Mouse (Mus musculus): ENCODE measurements around the gene B230307C23Rik.
"Not testable (repeated sequence)": the region's sequence is repeated elsewhere in the genome, so short reads cannot be mapped to it uniquely, and the experiment has no call there.

Gene B230307C23Rik

DNA sequence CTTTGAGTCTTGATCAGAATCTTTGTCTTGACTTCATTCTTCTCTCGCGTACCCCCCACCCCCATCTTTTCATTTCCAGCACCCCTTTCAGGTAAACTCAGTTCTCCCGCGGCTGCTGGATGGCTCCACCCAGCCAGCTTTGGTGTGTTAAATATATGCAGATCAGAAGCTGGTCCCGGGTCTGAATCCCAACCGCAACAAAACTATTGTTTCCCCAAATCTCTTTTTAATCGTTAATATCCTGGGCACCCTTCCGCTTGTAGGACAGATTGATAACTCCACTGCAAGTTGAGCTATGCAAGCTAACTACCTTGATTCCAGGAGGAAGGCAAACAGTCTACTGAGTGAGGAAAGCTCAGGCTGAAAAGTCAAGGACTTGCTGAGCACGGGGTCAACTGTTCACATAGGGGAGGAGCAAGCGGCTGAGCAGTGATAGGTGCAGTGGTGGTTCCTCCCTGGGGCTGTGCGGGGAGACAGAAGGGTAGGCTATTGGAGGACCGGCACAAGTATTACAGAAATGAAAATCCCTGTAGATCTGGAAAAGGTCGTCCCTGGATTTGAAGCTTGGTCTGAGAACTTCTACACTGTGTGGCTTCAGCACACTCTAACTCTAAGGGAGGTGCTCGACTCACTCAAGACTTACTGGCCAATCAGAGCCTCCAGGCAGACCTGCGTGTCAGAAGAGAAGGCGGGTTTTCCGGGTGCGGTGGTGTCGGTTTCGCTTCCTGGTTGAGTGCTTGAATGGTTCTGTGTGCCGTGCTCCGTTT is at the start of gene B230307C23Rik:
B230307C23Rik (plus strand) TSS at position 700 of the 767 bp plus-strand sequence.
- peak; percentile 99 for ATAC-seq (ENCODE audit: insufficient number of reproducible peaks, low FRiP score, low TSS enrichment)

DNA sequence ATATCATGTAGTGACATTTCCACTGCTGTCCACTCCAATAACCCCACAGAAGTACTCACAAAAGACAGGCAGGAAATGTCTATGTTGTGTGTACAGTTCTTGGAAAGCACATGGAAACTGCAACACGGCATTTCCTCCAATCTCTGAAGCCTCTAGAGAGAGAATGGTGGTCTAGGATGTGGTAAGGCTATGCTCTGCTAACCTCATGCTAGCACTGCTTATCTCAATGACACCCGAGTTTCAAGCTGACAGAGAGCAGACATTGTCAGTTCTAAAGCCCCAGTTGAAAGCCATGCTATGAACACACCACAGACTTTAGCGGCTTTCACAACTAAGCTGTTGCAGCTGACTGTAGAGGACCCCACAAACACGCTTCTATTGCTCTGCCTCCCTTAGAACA is 48.3 kb upstream of the B230307C23Rik start:
- no peak for ATAC-seq (ENCODE audit: insufficient number of reproducible peaks, low FRiP score, low TSS enrichment)

DNA sequence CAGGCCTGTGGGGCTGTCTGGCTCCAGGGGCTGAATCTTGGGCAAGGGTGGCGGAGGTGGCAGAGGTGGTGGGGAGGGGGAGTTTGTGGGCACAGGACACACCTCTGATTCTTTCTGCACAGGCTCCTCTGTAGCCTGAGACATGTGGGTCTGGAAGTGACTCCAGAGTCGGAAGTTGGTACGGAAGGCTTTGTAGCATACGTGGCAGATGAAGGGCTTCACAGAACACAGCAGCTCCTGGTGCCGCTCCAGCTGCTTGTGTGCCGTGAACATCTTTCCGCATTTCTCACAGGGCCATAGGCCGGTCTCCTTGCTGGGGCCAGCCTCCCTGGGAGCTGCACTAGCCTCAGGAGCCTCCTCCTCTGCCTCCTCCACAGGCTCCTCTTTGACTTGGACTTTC is 47.1 kb upstream of the B230307C23Rik start:
- ATAC-seq (ENCODE audit: insufficient number of reproducible peaks, low FRiP score, low TSS enrichment), result no peak

DNA sequence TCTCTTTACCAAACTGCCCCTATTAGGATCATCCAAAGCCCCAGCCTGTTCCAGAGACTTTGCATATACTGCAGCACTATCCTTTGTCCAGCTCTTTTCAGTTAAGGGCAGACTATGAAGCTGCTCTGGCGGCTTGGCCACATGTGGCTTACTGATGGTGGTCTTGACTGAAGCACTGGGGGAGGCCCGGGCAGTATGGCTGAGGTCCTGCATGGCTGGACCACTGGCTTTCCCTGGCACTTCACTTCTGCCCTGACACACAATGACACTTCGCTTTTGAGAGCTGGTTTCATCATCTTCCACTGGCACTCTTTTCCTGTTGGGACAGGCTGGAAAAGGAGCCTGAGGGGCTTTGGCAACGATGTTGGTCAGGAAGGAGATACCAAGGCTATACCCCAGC is 44.7 kb upstream of the B230307C23Rik start:
- ATAC-seq (ENCODE audit: insufficient number of reproducible peaks, low FRiP score, low TSS enrichment), result no peak

DNA sequence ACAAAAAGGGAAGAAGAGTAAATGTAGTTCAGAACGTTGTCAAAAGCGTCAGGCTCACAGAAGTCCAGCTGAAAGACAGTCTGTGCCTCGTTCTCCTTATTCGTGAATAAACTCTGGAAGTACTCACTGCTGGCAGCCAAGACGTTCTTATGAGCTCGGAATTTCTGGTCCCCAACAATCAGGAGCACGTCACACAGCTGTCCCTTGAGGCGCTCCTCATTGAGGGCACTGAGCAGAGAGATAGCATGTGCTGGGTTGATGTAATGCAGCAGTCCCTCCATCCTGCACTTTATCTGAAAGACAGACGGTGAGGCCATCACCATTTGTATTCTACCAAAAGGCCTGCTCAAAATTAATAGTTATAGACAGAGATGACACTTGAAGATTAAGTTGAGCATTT is 44.3 kb upstream of the B230307C23Rik start:
- ATAC-seq (ENCODE audit: insufficient number of reproducible peaks, low FRiP score, low TSS enrichment), result no peak

DNA sequence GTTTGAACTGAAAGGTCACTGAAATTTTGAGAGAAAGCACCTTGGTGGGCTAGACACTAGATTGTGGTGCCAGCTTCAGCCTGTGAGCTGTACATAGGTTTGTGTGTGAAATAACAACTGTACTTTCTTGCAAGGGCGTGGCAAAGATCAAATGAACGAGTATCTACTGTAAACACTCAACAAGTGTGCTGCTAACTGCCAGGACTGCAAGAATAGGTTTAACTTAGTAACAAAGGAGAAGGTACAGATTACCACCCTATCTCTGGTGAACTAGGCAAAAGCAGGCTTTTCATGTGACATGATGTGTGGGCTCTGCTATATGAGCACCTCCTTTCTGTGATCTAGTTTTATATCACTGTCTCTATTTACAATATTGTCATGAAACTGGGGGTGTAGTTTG is 43.8 kb upstream of the B230307C23Rik start:
- ATAC-seq (ENCODE audit: insufficient number of reproducible peaks, low FRiP score, low TSS enrichment), result no peak

DNA sequence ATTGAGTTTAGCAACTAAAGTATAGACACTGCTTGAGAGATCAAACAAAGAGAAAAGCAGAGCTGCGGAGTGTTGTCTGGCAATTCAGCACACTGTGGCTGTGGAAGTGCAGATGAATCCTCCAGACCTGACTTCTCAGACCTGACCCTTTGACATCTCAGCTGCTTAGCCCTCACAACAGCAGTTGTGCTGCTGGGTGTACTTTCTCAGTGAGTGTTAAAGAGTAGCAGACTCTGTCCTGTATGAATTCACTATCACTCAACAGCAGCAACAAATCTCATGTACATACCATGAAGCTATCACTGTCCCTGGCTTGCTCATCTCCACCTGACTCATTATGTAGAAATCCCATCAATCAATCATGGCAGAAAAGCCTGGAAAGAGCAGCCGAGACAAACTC is 41.1 kb upstream of the B230307C23Rik start:
- no peak for ATAC-seq (ENCODE audit: insufficient number of reproducible peaks, low FRiP score, low TSS enrichment)

DNA sequence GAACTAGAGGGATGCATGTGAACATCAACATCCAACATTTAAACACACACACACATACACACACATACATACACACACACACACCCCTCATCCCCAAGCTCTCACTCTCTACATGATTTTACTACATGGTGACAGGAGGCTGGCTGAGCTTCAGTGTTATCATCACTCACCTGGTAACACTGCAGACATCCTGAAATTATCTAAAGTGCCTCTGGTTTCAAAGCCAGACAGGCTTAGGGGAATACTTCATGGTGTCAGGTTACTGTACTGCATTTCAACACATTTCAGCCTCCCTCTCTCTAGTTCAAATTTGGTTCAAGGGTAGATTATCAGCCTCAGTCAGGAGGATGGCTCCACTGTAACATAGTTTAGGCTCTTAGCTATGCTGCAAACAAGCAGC is 39.5 kb upstream of the B230307C23Rik start:
- no peak for ATAC-seq (ENCODE audit: insufficient number of reproducible peaks, low FRiP score, low TSS enrichment)

DNA sequence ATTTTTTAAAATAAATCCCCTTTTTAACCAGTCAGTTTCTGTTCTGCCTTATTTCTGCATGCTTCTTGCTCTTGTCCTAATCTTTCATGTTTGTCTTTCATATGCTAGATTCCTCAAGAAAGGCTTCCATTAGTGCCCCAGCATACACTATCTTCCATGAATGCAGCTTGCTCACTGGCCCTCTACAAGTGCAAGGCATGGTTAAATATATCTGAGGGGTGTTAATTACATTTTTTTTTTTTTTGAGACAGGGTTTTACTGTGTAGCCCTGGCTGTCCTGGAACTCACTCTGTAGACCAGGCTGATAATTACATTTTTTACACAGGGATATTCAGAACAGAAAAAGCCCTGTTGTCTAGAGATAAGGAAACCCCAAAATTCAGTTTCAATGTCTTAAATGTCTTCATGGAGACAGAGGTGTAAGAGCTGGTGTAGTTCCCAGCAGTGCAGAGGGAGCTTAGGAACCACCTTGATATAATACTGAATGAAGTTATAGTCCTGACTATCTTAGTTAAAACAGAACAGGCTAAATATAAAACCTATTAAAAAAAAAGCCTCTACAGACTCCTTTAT is 38.6 kb upstream of the B230307C23Rik start:
- no peak for ATAC-seq (ENCODE audit: insufficient number of reproducible peaks, low FRiP score, low TSS enrichment)

DNA sequence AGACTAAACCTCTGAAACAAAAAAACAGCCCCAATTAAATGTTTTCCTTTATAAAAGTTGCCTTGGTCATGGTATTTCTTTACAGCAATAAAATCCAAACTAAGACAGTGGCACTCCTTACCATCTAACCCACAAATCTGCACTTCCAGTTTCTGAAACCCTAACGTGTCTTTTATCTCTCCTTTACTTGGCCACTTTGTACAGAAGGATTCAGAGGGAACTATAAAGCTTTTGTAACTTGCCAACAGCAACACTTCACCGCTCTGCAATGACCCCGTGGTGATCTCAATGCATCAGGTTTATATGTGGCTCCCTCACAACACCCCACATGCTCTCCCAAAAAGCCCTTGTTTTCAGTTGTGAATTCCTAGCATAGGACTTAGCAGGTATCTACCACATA is 36.8 kb upstream of the B230307C23Rik start:
- no peak for ATAC-seq (ENCODE audit: insufficient number of reproducible peaks, low FRiP score, low TSS enrichment)

DNA sequence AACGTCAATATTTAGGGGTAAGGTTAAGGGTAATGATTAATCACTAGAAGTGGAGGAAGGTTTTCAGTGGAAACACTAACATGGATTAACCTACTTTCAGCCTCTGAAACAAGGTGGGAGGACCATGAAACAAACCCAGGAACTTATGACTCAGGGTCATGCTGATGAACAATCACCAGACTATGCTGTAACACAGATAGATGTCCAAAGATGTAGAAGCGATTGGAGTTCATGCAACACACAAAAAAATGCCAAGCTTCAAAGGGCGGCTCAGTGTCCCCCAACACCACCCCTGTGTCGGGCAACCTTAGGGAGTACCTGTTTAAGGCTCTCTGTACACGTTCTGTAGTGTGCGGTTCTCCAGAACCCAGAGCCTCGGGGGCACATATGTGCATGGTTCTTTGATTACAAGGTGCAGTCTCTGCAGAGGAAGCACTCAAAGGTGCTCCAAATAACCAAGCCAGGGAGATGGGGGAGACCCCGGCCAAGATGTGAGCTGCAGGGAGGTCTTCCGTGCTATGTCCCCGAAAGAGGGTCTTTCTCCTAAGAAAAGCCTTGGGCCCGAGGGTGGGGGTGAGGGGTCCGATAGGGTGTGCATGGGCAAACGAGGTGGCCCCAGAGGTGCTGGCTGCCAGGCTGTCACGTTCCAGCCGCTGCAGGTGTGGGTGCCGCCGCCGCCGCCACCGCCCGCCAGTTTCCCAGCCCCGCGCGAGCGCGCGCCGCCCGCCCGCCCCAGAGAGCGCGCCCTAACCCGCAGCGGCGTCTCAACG is 35.5 kb upstream of the B230307C23Rik start:
- ATAC-seq (ENCODE audit: insufficient number of reproducible peaks, low FRiP score, low TSS enrichment), result 0 out of 2 replicates have a peak, but pooled peaks have one; percentile 3

DNA sequence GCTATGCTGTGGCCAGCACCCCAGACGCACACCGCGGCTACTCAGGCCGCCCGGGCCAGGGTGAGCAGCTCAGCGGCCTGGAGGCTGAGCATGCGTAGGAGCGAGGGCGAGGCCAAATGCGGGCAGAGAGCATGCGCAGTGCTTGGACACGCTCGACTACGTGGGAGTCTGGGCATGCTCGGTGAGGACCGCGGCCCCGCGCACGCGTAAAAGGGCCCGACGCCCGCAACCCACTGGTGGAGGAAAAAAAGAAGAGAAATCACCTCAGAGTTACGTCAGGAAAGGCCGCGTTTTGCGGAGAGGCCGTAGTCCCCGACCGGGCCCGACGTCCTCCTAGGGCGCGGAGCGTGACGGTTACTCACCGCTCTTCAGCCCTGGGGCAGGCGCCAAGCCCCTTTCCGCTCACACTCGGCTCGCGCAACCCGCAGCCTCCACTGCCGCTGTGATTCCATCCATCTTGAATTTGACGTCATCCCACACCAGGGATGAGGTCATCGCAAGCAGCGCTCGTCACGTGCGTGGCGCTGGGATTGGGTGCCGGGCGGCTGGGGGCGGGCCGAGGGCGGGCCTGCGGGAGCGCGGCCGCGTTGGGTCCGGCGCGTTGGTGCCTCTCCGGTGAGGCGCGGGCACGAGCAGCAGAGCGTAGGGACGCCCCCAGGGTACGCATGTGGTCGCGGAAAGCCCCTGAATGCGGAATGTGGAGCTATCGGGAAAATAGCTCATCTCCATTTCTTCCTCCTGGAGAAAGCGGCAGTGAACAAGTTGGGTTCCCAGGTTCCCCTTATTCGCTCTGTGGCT is 34.8 kb upstream of the B230307C23Rik start, which contains the start of the genes C2cd2 and Zbtb21:
C2cd2 (minus strand) TSS at position 448 of the 798 bp plus-strand sequence.
Zbtb21 (minus strand) TSS at position 472 of the 798 bp plus-strand sequence.
- ATAC-seq (ENCODE audit: insufficient number of reproducible peaks, low FRiP score, low TSS enrichment), result peak; percentile 97

DNA sequence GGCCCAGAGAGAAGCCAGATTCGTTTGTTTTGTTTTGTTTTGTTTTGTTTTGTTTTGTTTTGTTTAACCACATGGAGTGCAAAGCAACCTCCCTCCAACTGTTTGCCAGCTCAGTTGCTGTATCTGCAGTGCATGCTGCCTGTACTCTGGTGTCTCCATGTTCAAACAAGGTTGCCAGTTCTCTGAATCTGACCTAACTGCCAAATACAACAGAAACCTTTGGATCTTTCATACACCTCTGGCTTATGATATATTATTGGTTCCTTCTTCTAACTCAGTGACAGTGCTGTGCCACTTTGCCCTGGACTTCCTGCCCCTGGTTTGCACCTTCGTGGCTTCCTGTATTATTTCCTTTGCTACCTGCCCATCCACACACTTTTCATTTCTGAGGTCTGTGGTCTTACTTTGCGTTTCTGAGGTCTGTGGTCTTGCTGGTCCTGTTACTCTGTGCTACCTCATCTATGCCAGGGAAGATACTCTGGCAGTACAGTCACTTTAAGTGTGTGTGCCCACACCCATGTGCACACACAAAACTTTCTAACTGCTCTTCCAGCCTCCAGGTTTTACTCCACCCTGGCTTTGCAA is 33.1 kb upstream of the B230307C23Rik start:
- no peak for ATAC-seq (ENCODE audit: insufficient number of reproducible peaks, low FRiP score, low TSS enrichment)

DNA sequence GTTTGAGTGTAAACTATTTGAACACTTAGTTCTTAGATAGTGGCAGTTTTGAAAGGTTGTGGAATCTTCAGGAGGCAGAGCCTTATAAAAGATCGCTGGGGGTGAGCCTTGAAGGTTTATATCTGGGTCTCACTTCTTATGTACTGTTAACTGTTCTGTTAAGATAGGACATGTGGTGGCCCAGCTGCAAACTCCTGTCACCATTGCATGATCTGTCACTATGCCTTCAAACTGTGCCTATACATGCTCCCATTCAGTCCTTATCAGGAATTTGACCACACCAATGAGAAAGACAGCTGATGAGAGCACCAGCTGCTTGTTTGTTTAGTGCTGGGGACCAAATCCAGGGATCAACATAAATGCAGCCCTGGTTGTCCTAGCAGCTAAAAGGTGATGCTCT is 19.8 kb upstream of the B230307C23Rik start:
- no peak for ATAC-seq (ENCODE audit: insufficient number of reproducible peaks, low FRiP score, low TSS enrichment)

DNA sequence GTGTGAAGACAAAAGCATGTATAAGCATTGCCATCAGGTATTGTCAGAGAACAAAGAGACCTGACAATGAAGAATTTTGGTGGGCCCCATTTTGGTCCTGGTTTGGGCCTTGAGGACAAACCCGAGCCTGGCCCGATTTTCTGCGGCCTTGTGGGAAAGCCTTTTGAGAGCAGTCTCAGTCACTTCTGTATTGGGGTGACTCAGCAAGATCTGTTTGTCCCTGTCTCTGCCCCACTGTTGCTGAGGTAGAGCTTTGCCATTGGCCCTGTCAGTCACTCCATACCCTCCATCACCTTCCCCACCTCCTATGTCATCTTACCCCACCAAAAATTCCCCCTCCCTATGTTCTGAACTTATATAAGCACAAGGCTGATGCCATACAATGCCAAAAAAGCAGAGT is 19.4 kb upstream of the B230307C23Rik start:
- ATAC-seq (ENCODE audit: insufficient number of reproducible peaks, low FRiP score, low TSS enrichment), result no peak

DNA sequence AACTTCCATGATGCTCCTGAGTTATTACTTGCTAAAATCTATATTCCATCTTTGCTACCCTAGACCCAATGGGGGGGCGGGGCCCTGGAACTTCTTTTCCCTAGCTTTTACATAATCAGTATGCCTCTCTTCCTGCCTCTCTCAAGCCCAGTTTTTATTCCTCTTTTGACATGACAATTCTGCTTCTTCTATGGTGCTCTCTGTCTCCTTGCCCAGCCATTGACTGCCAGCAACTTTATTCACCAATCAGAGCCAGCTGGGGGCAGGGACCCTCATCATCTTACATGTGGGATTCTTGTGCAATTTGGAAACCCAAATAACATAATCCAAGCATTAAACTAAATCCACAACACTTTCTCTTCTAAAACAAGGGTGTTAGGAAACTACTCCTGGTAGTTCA is 15.8 kb upstream of the B230307C23Rik start:
- no peak for ATAC-seq (ENCODE audit: insufficient number of reproducible peaks, low FRiP score, low TSS enrichment)

DNA sequence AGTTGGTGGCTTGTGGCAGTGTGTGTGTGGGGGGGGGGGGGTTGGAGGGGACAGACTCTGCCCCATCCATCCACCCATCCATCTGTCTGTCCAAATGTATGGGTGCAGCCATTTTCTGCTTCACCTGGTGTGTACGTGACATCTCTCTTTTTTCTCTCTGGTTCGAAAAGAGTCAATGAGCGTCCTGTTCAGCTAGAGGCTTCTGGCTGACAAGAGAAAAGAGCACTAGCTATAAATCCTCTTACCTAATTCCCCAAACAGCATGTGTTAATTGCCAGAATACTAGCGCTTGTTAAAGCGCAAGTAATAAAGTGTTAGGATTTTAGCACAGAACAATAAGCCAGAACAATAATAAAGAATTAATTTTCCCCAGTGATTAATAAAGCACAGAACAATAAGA is 12.5 kb upstream of the B230307C23Rik start:
- ATAC-seq (ENCODE audit: insufficient number of reproducible peaks, low FRiP score, low TSS enrichment), result no peak

DNA sequence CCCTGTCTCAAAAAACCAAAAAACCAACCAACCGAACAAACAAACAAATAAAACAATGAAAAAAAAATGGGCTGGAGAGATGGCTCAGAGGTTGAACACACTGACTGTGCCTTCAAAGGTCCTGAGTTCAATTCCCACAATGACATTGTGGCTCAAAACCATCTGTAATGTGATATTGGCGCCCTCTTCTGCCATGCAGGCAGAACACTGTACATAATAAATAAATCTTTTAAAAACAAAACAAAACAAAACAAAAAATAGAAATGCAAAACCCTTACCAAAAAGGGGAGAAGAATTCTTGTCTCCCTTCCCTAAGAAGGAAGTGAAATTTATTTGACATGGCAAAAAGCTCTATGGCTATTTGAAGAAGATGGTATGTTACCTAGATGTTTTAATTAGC is 5.6 kb upstream of the B230307C23Rik start:
- no peak for ATAC-seq (ENCODE audit: insufficient number of reproducible peaks, low FRiP score, low TSS enrichment)

DNA sequence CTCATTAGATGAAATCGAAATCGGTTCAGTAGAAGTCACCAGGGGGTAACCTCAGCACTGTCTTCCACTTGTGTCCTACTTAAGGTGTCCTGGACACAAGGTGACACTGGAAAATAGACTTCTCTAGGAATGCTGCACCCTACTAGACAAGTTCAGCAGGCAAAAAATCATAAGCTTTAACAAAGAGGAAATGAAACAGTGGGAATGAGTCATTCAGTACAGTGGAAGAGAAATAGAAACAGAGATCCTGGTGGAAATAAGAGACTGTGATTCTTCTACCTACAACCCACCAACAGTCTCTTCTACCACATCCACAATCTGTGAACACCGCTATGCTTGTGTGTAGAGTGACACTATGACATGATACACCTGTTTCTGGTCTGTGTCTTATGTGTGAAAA is 4.6 kb upstream of the B230307C23Rik start:
- ATAC-seq (ENCODE audit: insufficient number of reproducible peaks, low FRiP score, low TSS enrichment), result not testable (repeated sequence)
